Mouse (Mus musculus): Measurements from ENCODE around the gene Ston2. TPM values are rescaled to one million over a fixed set of nuclear protein-coding genes. Genes with fewer than 3 reads are reported as not detected.

The Ston2 gene
- 1 to 10 TPM in 1 of 2 experiments, under 1 TPM in 1; 0.62 to 1.1 TPM for total RNA-seq (2023)

GRCm38 (mm10) chr12:91787959-91788437, at the start of gene Ston2:
Gene Ston2 (minus strand): TSS chr12:91788387.

DNA sequence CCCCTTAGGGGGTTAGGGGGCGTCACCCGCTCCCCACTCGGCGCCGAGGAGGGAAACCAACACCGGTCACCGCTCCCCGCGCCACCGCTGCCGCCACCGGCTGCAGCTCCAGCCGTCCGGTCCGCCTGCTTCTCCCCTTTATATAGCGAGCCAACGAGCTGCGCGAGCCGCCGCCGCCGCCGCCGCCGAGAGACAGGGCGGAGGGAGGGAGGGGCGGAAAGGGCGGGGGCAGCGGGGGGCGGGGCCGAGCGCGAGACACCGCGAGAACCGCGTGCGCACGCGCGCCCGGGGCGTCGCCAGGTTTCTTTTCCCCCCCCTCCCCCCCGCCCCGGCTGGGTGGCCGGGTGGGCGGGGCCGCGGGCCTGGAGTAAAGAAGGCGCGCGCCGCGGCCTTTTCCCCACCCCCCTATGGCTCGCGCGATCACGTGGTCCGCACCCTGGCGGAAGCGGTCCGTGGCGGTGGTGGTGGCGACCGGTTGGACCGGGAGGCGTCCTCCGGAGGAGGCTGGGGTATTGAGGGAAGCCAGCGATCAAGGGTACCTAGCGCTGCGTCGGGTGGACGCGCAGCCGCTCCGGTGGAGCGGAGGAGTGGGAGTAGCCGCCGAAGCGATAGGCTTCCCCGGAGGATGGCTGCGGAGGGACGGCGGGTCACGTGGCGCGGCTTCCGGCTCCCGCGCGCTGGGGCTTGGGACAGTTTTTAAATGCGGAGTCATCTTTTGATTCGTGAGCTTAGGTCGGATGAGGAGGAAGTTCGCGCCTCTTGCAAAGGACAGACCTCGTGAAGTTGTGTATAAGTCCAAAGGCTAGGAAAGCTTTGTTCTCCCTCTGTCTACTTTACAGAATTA, 198.1 kb downstream of the Ston2 start, which contains the start of gene Gtf2a1:
Gene Gtf2a1, minus strand, starts transcription at position 641 of the 844 bp plus-strand sequence.

Other genes starting within 250 kb of the Ston2 start
- 10 to 100 TPM; 50.8 to 58.6 TPM for gene Gtf2a1, start 197.9 kb downstream of the Ston2 start, total RNA-seq (2023)
- 10 to 100 TPM; 66.6 to 77.9 TPM for gene Sel1l, start 60.8 kb upstream of the Ston2 start, total RNA-seq (2023)